Mouse (Mus musculus): ENCODE data around the gene Harbi1. TPM values are rescaled to one million over a fixed set of nuclear protein-coding genes. Genes with fewer than 3 reads are reported as not detected.

Gene Harbi1
- total RNA-seq (2021) = 9.3 and 11.0 TPM in 2 replicates
- long read RNA-seq, experiment 1, transcript Harbi1-201 (3 exons, 2,308 nt) = major isoform, 20 of 38 reads
- long read RNA-seq, experiment 1, partial matches to known transcripts = 7 of 38 reads
- long read RNA-seq, experiment 1, other reads (novel, unspliced or antisense) = 11 of 38 reads
- long read RNA-seq, experiment 2, transcript Harbi1-201 (3 exons, 2,308 nt) = major isoform, 8 of 16 reads
- long read RNA-seq, experiment 2, partial matches to known transcripts = 0 of 16 reads
- long read RNA-seq, experiment 2, other reads (novel, unspliced or antisense) = 8 of 16 reads

DNA sequence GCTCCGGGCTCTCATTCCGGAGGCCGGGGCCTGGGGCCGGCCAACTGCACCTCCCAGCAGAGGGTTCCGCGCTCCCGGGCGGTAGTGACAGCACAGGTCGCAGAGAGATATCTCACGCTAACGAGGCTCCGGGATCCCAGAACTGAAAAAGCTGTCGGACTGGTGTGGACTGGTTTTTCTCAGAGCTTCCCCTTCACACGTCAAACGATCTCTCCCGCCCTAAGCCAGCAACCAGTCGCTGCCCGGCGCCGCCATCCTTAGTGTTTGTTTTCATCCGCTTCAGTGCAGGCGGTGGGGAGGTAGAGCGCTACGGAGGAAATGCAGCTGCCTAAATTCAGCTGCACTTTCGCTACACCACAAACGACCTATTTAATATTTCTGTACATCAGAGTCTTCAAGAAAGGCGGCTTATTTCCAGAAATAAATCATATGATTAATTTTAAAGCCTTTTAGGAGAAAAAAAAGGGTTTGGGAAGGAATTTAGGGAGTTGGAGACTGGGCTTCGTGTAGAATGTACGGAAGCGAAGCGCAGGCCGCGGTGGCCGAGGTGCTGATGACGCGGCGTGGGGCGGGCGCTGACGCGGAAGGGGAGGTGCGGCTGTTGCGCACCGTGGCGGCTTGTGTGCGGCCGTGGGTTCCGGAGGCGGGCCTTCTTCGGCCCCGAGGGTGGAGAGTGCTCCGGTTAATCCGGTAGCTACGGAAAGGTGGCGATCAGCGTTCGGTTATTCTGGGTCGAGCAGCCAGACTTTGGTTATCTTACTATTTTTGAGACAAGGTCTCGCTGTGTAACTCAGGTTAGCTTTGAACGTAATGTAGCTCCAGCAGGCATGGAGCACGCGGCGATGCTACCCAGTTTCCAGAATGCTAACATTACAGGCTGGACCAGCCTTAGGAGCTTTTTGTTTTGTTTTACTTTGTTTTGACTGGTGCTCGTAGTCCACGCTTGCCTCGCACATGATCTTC is at the start of gene Harbi1, which contains the start of gene Atg13:
Gene Harbi1 (plus strand): TSS at position 581 of the 963 bp plus-strand sequence.
Gene Atg13 (minus strand): TSS at position 305 of the 963 bp plus-strand sequence.
- peak; percentile 97 for DNase-seq

DNA sequence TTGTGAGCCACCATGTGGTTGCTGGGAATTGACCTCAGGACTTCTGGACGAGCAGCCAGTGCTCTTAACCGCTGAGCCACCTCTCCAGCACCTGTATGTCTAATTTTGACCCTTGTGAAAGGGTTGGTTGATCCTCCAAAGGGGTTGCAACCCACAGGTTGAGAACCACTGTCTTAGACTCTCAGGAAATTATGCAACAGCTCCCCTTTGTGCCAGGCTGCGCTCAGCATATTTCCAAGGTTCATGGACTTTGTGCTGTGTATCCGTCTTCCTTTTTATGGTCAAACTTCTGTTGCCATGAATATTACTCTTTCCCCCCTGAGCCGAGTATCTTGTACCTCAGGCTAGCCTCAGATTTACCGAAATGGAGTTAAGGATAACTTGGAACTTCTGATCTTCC is 49.7 kb upstream of the Harbi1 start:
- no peak for DNase-seq

DNA sequence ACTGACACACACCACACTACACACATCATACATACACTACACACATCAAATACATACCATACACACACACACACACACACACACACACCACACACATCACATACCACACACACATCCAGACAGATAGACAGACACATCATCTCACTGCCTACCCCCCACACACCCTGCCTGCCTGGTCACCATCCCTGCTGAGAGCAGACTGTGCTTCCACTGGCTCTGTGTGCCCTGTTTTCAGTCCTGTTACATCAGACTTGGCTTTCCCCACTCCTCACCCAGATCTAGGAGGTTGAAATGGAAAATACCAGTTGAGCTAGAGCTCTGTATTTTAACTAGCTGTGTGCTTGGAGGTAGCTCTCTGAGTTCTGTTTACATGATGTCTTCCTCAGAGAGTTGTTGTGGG is 45.9 kb upstream of the Harbi1 start:
- no peak for DNase-seq

DNA sequence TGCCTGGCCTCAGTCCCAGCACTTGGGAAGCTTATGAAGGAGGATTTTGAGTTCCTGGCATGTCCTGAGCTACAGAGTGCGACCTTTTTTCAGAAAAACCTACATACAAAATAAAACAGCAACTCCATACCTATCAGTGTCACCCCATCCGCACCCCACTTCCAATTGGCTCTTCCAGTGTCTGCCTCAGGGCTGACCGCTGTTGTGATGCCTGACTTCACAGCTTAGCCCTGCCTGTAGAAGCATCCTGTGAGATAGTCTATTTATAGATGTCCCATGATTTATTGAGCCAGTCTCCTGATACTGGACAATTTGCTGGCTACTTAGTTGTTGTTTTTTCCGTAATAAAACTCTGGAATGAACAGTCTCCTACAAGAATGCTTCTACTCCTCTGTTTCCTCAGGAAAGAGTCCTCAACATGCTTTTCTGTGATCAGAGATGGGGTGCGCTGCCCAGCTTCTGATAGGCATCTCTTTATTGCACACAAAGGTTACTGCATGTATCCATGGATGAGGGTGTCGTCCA is 44.2 kb upstream of the Harbi1 start:
- DNase-seq = no peak

DNA sequence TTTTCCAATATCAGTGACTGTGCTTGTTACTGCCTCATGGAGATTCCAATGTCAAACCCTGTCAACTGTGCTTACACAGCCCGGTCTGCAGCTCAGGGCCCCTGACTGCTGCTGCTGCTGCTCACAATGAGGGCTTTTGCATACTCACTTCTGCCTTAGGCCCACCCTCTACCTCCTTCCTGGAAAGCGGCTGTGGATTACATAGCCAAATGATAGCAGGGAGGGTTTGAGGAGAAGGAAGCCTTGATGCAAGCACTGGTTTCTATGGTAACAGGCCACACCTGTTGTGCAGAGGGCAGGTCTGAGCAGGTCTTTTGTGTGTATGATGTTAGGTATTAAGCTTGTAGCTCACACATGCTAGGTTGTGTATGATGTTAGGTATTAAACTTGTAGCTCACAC is 42.9 kb upstream of the Harbi1 start:
- DNase-seq = no peak

DNA sequence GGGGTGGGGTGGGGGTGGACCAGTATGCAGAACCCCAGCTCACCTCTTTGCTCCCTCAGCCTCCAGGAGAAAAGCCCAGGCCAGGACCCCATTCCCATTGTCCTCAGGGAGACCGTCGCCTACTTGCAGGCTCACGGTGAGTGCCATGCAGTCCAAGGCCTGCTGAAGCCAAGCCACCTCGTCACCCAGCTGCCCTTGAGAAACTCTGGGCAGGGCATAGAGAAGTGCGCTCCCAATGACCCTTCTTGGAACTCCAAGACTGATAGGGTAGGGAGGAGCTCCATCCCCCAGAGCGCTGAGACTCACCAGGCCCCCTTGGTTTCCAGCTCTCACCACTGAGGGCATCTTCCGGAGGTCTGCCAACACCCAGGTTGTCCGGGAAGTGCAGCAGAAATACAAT is 41.3 kb upstream of the Harbi1 start:
- DNase-seq = peak; percentile 45

DNA sequence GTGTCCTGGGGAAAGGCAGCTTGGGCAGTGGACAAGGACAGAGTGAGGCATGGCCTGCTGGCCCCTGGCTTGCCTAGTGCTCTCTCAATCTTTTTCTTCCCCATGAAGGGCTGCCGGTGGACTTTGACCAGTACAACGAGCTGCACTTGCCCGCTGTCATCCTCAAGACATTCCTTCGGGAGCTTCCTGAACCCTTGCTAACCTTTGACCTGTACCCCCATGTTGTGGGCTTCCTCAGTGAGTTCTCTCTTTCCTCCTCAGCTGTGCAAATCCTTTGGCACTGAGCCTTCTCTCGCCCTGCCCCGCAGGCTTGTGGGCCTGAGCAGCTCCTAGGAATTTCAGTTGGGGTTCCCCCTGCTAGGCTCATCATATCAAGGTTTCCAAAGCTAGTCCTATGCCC is 40.6 kb upstream of the Harbi1 start:
- DNase-seq = no peak

DNA sequence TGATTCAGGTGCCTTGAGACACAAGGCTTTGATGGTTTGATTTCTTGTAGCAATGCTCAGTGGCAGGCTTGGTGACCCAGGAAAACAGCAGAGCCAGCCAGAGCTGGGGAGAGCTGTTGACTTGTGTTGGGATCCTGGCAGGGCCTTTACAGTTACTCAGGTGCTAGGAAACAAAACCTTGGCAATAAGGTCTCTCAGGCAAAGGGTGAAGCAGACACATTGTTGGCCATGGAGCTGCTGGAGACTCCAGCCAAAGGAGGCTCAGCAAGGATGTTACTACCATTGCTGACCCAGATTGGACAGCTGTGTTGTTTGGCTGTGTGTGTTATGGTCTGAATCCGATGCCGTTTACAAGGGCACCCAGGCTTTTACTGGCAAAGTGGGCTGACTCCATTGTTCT is 37.1 kb upstream of the Harbi1 start:
- no peak for DNase-seq

DNA sequence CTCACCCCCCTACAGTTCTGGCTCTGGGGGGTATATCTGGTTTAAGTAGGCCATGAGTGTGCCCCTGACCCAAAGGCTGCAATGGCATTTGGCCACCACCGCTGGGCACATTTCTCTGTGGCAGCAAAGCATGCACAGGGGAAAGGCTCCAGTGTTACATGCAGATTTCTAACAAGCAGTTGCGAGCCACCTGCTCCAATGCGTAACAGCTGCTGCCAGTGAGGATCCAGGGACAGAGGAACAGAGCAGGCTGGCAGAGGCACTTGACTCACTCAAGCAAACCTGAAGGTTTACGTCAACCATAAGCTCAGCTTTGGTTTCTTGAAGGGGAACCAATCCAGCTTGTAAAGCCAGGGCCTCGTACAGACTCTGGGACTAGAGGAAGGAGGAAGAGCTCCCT is 35.8 kb upstream of the Harbi1 start:
- no peak for DNase-seq

DNA sequence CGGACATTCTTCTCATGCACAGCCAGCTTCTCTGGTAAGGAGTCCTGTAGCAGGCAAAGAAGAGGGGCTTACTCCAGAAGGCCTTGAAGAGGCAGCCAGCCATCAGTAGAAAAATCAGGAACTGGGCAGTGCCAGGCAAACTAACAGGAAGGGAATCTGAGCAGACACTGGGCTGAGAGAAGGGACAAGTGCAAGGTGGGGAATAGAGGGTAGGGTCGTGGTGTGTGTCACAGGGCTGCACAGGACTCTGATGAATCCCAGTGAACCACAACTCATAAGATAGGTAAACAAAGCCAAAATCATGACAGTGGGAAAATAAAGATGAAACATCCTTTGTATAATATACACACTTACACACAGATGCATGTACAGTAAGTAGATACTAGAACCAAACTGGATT is 34.2 kb upstream of the Harbi1 start:
- DNase-seq = no peak

DNA sequence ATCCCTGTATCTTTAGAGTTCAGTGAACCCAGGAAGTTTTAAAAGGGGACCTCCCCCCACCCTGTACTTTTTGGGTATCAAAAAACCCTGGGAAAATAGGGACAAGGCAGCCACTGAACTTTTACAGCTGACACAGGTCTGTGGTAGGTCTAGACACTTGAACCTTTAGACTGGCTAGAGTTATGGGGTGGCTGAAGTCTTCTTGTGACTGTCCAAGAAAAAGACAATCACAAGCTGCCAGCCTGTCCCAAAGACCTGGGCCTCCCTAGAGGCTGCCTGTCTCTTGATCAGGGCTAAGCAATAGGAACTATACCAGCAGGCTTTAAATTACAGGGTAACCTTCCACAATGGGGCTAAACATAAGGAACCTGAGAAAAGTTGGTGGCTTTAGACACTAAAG is 33.7 kb upstream of the Harbi1 start:
- DNase-seq = no peak

DNA sequence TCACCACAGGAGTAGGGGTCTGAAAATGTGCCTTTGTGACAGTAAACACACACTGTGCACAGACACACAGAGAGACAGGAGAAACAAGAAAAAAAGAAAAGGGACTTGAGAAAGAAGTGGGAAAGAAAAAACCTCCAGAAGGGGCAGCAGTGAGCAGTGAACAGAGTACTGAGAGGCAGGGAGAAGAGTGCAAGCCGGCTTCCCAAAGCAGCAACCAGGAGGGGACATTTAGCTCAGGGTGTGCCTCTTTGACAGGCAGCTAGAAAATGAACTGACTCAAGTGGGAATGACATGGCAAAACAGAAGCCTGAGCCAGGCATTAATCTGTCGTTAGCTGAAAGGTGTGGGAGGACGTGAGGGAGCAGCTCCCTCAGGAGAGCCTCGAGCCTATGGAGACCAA is 27.8 kb upstream of the Harbi1 start:
- peak; percentile 67 for DNase-seq

DNA sequence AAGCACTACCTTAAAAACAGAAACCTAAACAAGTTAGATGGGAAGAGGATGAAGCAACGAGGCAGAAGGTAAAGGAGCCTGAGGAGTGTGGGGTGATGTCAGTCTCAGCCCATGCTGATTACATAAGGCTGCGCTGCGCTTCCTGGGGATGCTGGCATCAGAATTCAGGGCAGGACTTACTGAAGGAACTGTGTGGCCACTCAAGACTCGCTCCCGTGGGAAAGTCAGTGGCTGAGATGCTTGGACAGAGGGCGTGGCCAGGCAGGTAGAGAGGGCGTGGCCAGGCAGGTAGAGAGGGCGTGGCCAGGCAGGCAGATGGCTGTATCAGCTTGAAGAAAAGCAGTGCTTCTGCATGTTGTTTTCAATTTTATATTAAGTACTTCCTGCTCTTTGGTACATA is 26.7 kb upstream of the Harbi1 start:
- DNase-seq = no peak

DNA sequence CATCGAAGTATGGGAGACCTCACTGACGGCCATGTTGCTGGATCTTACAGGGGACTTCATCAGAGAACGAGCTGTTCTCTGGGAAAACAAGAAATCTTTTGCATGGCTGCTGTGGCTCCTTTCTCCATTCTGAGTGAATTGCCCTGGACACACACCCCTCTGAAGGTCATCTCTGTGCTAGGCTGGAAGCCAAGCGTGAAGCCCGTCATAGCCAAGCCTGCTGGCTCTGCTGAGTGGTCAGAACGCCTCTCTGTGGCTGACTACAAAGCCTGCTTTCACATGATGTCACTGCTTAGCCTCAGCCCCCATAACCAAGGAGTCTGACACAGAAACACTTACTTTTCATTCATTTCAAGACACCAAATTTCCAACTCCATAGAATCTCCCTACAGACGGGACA is 21.2 kb upstream of the Harbi1 start:
- DNase-seq = peak; percentile 92

DNA sequence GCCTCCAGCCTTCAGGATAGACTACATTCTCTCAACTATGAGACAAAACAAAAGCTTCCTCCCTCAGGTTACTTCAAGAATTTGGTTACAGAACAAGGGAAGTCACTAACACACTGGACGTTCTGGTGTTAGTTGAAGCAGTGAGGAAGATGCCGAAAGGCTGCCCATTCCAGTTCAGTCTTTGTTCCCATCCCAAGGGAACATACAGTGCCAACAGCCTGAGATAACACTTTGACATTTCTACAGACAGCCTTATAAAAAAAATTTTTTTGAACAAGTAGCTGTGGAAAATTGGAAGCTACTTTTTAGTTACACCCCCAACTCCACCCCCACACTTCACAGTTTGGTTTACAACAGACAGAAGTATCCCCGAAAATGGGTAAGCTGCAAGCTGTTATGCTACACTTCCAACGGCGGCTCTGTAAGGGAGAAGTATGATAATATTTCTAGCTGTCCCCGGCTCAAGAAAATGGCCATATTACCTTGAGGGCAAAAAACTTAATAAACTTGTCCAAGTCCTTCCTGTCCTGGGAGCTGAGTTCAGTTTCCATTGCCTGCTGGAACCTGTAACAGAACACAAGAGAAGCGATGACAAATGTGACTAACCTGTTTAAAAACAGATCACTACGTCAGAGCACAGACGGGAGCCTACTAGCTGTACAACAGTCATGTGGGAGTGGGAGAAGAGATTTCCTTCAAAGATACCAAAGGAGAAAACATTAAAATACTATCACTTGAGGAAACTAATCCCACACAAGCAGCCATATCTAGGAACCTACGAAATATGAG is 15.0 kb upstream of the Harbi1 start:
- DNase-seq = no peak

DNA sequence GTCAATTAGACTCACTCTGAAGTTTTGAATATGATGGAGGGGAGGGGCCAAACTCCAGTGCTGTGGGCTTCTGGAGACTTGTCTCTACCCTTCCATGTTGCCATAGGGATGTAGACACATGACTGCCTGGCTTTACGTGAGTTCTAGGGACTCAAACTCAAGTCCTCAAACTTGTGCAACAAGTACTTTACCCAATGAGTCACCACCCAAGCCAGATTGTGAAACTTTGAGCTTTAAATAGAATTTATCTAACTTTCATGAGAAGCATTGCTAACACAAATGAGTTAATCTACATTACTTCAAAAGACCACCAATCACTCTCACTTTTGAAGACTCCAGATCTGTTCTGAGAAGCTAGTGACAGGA is 14.4 kb upstream of the Harbi1 start:
- DNase-seq = no peak

DNA sequence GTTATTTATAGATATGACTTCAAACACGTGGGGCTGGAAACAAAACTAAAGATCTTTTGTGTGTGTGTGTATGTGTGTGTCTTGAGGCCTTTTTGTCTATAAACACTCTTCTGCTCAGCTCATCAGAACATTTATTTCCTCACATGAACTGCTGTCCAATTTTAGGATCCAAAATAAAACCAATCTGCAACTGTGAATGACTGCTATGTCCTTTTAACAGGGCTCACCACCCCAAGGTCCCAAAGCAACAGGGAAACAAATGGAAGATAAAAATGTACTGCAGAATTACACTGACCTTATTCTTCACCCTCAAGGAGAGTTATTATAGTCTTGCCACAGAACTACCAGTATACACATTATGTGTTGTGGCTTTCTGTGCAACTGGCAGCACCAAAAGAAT is 11.4 kb upstream of the Harbi1 start:
- no peak for DNase-seq

DNA sequence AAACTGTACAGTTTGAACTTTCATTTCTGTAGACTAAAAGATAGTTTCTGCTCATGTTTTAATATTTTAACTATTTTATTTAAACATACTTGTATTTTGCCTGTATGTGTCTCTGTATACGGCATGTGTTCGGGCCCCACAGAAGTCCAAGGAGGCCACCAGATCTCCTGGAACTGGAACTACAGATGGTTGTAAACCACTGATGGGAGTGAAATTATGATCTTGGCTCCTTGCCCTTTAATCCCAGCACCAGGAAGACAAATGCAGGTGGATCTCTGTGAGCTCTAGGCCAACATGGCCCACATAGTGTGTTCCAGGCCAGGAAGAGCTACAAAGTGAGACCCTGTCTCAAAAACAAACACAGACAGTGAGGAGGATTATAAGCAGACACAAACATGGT is 9.3 kb upstream of the Harbi1 start:
- no peak for DNase-seq

DNA sequence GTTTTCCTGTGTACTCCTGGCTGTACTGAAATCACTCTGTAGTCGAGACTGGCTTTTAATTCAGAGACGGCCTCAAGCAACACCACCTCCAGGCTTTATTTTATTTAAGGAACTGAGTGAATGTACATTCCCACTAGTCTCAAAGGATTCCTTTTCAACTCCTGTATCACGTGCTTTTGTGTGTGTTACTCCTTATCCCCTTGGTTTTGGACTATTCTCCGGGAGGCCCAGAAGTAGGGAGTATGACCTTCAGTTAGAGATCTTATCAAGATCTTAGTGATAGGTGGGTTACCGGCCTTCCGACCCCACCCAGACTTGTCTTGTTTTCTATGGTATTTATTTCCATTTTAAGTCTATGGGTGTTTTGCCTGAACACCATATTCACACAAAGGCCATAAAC is 4.9 kb upstream of the Harbi1 start:
- no peak for DNase-seq

DNA sequence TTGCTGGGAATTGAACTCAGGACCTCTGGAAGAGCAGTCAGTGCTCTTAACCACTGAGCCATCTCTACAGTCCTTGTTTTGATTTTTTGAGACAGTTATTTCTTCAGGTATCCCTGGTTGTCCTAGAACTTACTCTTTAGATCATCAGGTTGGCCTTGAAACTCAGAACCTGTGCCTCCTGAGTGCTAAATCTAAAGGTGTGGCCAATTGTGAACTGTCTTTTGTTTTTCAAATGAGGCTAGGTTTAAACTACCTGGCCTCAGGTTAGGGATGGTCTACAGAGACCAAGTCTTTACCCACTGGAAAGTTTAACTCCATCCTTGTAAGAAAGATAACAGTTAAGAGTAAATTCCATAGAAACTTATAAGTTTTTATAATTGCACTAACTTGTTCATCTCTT is 4.2 kb upstream of the Harbi1 start:
- DNase-seq = no peak

DNA sequence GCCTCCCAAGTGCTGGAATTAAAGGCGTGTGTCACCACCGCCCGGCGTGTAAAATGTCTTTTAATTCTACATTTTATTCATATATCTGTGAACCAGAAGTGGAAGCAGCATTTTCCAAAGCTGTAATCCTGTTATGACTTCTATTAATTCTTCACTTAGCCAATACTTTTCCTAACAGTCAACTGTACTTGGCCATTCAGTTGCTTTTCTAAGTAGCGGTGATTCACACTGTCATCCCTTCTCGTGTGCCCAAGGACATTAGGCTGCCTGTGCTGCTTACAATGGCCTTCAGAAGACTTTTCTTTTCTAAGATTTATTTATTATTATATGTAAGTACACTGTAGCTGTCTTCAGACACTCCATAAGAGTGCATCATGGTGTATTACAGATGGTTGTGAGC is 2.3 kb upstream of the Harbi1 start:
- DNase-seq = peak; percentile 31

DNA sequence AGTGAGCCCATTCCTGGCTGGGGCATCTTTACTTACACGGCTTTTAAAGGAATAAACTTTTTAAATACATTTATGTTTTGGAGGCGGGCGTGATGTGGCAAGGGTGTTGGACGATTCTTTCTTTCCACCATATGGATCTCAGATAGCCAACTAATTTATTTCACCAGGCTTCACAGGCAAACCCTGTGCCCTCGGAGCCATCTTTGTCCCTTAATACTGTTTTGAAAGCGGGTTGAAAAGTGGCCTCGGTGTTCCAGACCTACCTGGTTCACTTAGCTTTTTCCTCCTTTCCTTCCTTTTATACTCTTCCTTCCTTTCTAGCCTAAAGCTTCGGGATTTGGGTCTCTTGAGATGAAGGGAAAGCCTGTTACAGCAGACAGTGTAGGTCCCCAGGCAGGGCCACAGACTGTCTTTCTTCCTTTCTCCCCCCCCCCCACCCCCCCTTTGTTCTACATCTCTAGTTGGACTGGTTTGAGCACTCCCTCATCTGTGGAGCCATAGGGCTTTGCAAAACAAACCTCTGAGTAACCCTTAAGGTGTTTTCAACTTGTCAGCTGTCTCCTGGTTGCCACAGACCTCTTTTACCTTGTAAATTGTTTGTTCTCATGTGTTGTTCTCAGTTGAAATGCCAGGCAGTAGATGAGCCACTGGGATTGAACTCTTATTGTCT is 739 bp downstream of the Harbi1 start:
- DNase-seq = no peak

All from adrenal gland, postnatal 14 days (tissue).